Mouse (Mus musculus) adrenal gland, postnatal 14 days (tissue): ENCODE data around the gene Kat6b. TPM values are rescaled to one million over a fixed set of nuclear protein-coding genes. Genes with fewer than 3 reads are reported as not detected.
A peak's percentile ranks its signal among the peaks of the same experiment; 100 is the strongest.

ENCODE experiments used
- DNase-seq: peaks from one replicate; pipeline ENCODE4 v3.0.0; 2021; ENCODE audit warnings: mixed read lengths
- total RNA-seq: library from RNA; stranded (reverse); gene quantifications from 2 replicates; pipeline ENCODE4 v1.2.3, GENCODE M21; 2021

Kat6b gene
- total RNA-seq, 1 experiment from 2014 or later = 43.4 TPM

- DNase-seq = peak; percentile 20
These were observed 111.9 kb downstream of the Kat6b start for GRCm38 (mm10) chr14:21592985-21593750.

- no peak for DNase-seq
These were observed 118.4 kb downstream of the Kat6b start for GRCm38 (mm10) chr14:21599446-21600173.

- no peak for DNase-seq
These were observed 118.9 kb downstream of the Kat6b start for GRCm38 (mm10) chr14:21600174-21600566.

GRCm38 (mm10) chr14:21600628-21601027 lies 119.4 kb downstream of the Kat6b start:
- no peak for DNase-seq

GRCm38 (mm10) chr14:21602166-21602565 lies 120.9 kb downstream of the Kat6b start:
- no peak for DNase-seq

DNA sequence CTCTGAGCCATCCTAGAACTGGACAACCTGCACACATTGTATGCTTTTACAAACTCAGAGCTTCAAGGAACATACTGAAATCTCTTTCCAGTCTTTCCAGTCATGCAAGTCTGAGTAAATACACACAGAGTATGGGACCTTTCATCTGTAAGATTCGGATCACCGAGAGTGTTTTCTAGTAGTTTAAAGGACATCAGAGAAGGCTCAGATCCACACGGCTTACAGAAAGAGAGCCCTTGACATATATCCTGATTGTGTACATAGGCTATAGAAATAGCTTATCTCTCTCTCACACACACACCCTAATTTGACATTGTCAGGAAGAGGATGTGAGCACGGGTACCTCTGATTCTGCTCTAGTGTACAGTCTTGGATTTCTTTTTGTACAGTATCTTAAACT lies 121.7 kb downstream of the Kat6b start:
- DNase-seq = no peak

GRCm38 (mm10) chr14:21607686-21608085 lies 126.5 kb downstream of the Kat6b start:
- no peak for DNase-seq

GRCm38 (mm10) chr14:21608886-21609285 lies 127.7 kb downstream of the Kat6b start:
- no peak for DNase-seq

GRCm38 (mm10) chr14:21610224-21610623 lies 129.0 kb downstream of the Kat6b start:
- DNase-seq = no peak

DNA sequence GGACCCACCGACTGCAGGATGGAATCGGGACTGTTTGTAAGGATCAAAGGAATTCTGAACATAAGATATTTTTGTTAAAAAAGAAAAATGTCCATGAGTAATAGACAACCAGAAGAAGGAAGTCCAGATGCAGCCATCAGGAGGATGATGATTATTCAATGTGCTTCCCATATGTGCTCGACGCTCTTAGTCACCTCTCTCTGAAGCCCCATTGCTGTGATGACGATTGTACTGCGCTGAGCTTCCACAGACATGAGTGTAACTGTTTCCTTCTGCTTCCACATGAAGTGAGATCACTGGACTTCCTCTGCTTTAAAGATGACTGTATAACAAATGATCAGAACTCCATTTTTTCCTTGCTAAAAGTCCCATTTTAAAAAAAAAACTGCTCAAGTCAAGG lies 131.8 kb downstream of the Kat6b start:
- DNase-seq = no peak

GRCm38 (mm10) chr14:21614103-21614502 lies 132.9 kb downstream of the Kat6b start:
- no peak for DNase-seq

- no peak for DNase-seq
These were observed 134.6 kb downstream of the Kat6b start for GRCm38 (mm10) chr14:21615853-21616252.

DNA sequence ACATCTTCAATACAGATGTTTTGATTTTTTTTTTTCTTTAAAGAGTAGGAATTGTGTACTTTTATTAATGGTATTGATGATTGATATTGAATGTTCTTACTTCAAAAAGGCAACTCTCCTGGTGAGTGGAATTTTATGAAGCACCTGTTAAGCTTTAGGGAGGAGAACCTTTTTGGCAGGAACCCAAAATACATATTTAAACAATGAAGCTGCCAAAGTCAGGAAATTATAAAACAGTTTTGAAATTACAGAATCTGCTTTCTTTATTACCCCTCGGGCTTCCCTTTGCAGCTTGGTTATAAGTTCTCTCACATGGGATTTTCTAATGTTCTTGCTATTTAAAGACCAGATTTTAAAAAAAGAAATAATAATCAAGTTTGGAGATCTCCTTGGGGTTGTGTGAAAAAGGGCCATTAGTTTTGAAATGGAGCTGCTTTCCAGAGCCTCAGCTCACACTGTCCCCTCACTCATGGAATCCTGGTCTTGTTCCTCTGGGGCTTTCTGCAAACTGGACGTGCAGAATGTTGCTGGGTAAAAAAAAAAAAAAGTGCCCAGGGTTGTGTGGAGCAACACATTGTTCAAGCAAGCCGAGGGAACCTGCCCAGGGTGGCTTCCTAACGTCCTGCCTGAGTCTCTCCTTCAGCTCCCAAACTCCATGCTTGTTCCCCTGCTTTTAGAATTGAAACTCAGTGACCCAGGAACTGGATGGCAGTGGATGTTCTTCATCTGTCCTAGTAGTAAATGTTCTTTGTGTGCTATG lies 136.2 kb downstream of the Kat6b start:
- DNase-seq = no peak

GRCm38 (mm10) chr14:21619951-21620350 lies 138.7 kb downstream of the Kat6b start:
- peak; percentile 39 for DNase-seq

DNA sequence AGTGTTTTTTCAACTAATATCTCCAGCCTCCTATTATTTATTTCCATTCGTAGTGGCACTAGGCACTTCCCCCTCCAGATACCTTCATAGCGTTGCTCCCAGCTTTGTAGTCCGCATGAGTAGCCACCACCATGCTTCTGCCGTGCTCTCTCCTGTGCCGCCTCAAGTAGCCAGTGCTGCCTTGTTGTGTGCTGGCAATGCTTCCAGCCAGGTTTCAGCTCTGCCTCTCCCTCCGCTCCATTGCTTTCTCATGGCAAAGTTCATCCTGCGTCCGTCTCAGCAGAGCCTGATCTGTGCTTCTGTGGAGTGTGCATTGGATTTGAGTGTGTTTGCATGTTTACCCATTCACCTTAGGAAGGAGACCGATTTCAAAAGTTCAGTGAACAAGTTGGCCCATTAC lies 144.7 kb downstream of the Kat6b start:
- no peak for DNase-seq

- DNase-seq = no peak
These were observed 150.5 kb downstream of the Kat6b start for GRCm38 (mm10) chr14:21631665-21632200.

- DNase-seq = no peak
These were observed 155.3 kb downstream of the Kat6b start for GRCm38 (mm10) chr14:21636548-21636947.

DNA sequence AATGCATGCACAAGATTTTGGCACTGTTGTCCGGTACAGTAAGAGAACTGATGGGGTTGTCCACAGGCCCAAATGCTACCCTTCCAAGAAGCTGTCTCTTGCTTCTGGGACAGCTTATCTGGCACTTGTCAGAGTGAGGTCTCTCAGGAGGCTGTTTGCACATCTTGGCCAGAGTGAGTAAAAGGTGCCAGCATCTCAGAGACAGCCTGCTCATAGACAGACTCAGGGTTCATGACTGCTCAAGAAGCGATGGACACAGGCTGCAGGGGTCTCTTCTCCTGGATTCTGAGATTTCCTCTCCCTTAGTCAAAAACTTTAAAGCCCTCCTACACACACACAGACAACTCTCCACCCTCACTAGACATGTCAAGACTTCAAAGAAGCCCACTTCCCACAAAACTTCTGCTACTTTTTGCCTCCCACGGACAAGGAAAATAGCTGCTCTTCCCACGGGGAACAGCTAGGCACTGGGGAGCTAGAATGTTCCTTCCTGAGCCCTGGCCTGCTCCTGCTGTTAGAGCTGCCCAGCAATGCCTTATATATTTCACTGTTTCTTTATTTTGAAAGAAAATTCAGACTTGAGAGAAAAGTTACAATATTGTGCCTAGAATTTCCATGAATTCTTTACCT lies 159.7 kb downstream of the Kat6b start:
- DNase-seq = no peak

GRCm38 (mm10) chr14:21653813-21654212 lies 172.6 kb downstream of the Kat6b start:
- DNase-seq = no peak

- DNase-seq = no peak
These were observed 177.9 kb downstream of the Kat6b start for GRCm38 (mm10) chr14:21659155-21659554.

GRCm38 (mm10) chr14:21659652-21660051 lies 178.4 kb downstream of the Kat6b start:
- DNase-seq = peak; percentile 78

- DNase-seq = peak; percentile 57
These were observed 181.4 kb downstream of the Kat6b start for GRCm38 (mm10) chr14:21662465-21663142.
